Mouse (Mus musculus): Measurements from ENCODE around the gene Fsd1. TPM values are rescaled to one million over a fixed set of nuclear protein-coding genes. Genes with fewer than 3 reads are reported as not detected.

The Fsd1 gene
- total and polyA plus RNA-seq, 2 experiments from 2014 or later, result 106 to 169 TPM

- ATAC-seq (peak; percentile 59), DNase-seq (peak; percentile 67)
- Histone ChIP-seq H3K27ac (ENCODE audit: low read depth, low read length) (peak within 1 kb of the TSS; percentile 66), H3K4me3 (ENCODE audit: low read depth, low read length) (peak within 1 kb of the TSS; percentile 72), H3K9me3 (ENCODE audit: low read length) (no peaks in the 10 kb centered on the region), H3K4me2 (ENCODE audit: low read depth) (peak within 1 kb of the TSS; percentile 96), H3K9ac (peak within 1 kb of the TSS; percentile 93), H3K4me1 (ENCODE audit: insufficient read depth) (peaks cover 13% of the 10 kb centered on the region), H3K36me3 (ENCODE audit: insufficient read depth) (peaks cover 32% of the 10 kb centered on the region), H3K27me3 (ENCODE audit: insufficient read depth, low read length) (no peaks in the 10 kb centered on the region)
- TF ChIP-seq CTCF (IDR thresholded peaks at IDR 0.05; ENCODE audit: low read depth), result peak; percentile 34; the same call in 1 of the 2 replicates
- WGBS, result 9% methylated on average over 54 of the region's 55 CpGs
Measured at GRCm38 (mm10) chr17:55969966-55970891, 16.1 kb upstream of the Fsd1 start, which contains the start of gene Shd. Gene Shd, plus strand, starts transcription at chr17:55970467.

GRCm38 (mm10) chr17:55971453-55971852, 14.9 kb upstream of the Fsd1 start:
- WGBS, result 30% methylated on average over 22 of the region's 22 CpGs
- peaks cover 13% of the 10 kb centered on the region for H3K4me1 ChIP-seq (ENCODE audit: insufficient read depth)
- H3K4me3 ChIP-seq (ENCODE audit: low read depth, low read length), result peak overlapping the region; percentile 72
- no peaks in the 10 kb centered on the region for H3K9me3 ChIP-seq (ENCODE audit: low read length)
- no peaks in the 10 kb centered on the region for H3K27me3 ChIP-seq (ENCODE audit: insufficient read depth, low read length)
- DNase-seq, result no peak
- no peak for ATAC-seq
- peak overlapping the region; percentile 96 for H3K4me2 ChIP-seq (ENCODE audit: low read depth)
- peaks cover 31% of the 10 kb centered on the region for H3K36me3 ChIP-seq (ENCODE audit: insufficient read depth)
- no peak for TF ChIP-seq CTCF (IDR thresholded peaks at IDR 0.05; ENCODE audit: low read depth)
- no peak overlapping the region for H3K27ac ChIP-seq (ENCODE audit: low read depth, low read length)
- H3K9ac ChIP-seq, result peak overlapping the region; percentile 93

- H3K9ac ChIP-seq, result no peak overlapping the region
- no peaks in the 10 kb centered on the region for H3K9me3 ChIP-seq (ENCODE audit: low read length)
- H3K27ac ChIP-seq (ENCODE audit: low read depth, low read length), result no peak overlapping the region
- TF ChIP-seq CTCF (IDR thresholded peaks at IDR 0.05; ENCODE audit: low read depth), result peak; percentile 79
- peaks cover 5% of the 10 kb centered on the region; the same call in 1 of the 2 replicates for H3K4me1 ChIP-seq (ENCODE audit: insufficient read depth)
- no peak overlapping the region for H3K4me3 ChIP-seq (ENCODE audit: low read depth, low read length)
- WGBS, result 19% methylated on average over 13 of the region's 13 CpGs
- no peak overlapping the region for H3K4me2 ChIP-seq (ENCODE audit: low read depth)
- no peaks in the 10 kb centered on the region for H3K27me3 ChIP-seq (ENCODE audit: insufficient read depth, low read length)
- peak; percentile 80 for ATAC-seq
- DNase-seq, result peak; percentile 84
- peaks cover 17% of the 10 kb centered on the region for H3K36me3 ChIP-seq (ENCODE audit: insufficient read depth)
Measured at GRCm38 (mm10) chr17:55976255-55976862, 9.9 kb upstream of the Fsd1 start.

- peaks cover 17% of the 10 kb centered on the region for H3K36me3 ChIP-seq (ENCODE audit: insufficient read depth)
- H3K9ac ChIP-seq, result no peak overlapping the region
- no peak for ATAC-seq
- no peak overlapping the region for H3K4me3 ChIP-seq (ENCODE audit: low read depth, low read length)
- DNase-seq, result no peak
- 64% methylated on average over 3 of the region's 3 CpGs for WGBS
- no peaks in the 10 kb centered on the region for H3K27me3 ChIP-seq (ENCODE audit: insufficient read depth, low read length)
- no peaks in the 10 kb centered on the region for H3K4me1 ChIP-seq (ENCODE audit: insufficient read depth)
- no peaks in the 10 kb centered on the region for H3K9me3 ChIP-seq (ENCODE audit: low read length)
- no peak for TF ChIP-seq CTCF (IDR thresholded peaks at IDR 0.05; ENCODE audit: low read depth)
- no peak overlapping the region for H3K4me2 ChIP-seq (ENCODE audit: low read depth)
- H3K27ac ChIP-seq (ENCODE audit: low read depth, low read length), result no peak overlapping the region
Measured at GRCm38 (mm10) chr17:55977301-55977700, 9.0 kb upstream of the Fsd1 start.

- Histone ChIP-seq H3K27me3 (ENCODE audit: insufficient read depth, low read length) (no peaks in the 10 kb centered on the region), H3K4me2 (ENCODE audit: low read depth) (no peak overlapping the region), H3K4me1 (ENCODE audit: insufficient read depth) (no peaks in the 10 kb centered on the region; the same call in 1 of the 2 replicates), H3K27ac (ENCODE audit: low read depth, low read length) (no peak overlapping the region), H3K9me3 (ENCODE audit: low read length) (no peaks in the 10 kb centered on the region), H3K9ac (no peak overlapping the region), H3K4me3 (ENCODE audit: low read depth, low read length) (no peak overlapping the region), H3K36me3 (ENCODE audit: insufficient read depth) (peaks cover 50% of the 10 kb centered on the region)
- WGBS, result 91% methylated on average over 8 of the region's 8 CpGs
- ATAC-seq (no peak), DNase-seq (no peak)
- no peak for TF ChIP-seq CTCF (IDR thresholded peaks at IDR 0.05; ENCODE audit: low read depth)
Measured at GRCm38 (mm10) chr17:55990278-55990898, 4.1 kb downstream of the Fsd1 start.

- no peak for DNase-seq
- WGBS, result 83% methylated on average over 15 of the region's 15 CpGs
- Histone ChIP-seq H3K9ac (no peak overlapping the region), H3K27ac (ENCODE audit: low read depth, low read length) (no peak overlapping the region), H3K27me3 (ENCODE audit: insufficient read depth, low read length) (peaks cover 4% of the 10 kb centered on the region; the same call in 1 of the 2 replicates), H3K36me3 (ENCODE audit: insufficient read depth) (peaks cover 59% of the 10 kb centered on the region), H3K4me2 (ENCODE audit: low read depth) (no peak overlapping the region), H3K4me3 (ENCODE audit: low read depth, low read length) (no peak overlapping the region), H3K9me3 (ENCODE audit: low read length) (no peaks in the 10 kb centered on the region), H3K4me1 (ENCODE audit: insufficient read depth) (no peaks in the 10 kb centered on the region)
- no peak for ATAC-seq
- TF ChIP-seq CTCF (IDR thresholded peaks at IDR 0.05; ENCODE audit: low read depth), result no peak
Measured at GRCm38 (mm10) chr17:55996007-55996406, 9.7 kb downstream of the Fsd1 start.
